In the genomic region with DNA sequence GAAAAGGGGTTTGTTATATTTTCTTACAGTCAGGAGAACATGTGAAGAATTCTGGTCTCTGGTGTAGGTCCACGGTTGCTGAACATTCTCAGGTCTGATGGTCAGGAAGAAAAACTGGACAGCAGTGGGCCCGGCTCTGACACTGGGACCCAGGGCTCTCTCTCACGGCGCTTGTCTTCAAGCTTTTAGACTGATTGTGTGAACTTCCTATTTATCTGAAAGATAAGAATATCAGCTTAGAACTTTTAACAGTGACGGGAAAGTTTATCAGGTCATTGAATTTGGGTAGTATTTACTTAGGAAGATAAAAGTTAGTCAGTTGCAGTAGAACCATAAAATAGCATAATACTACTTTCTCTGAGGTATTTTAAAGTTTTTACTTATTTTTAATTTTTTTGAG, we compare ENCODE assay signal across 33 mouse cellular contexts. TPM values are rescaled to one million over a fixed set of nuclear protein-coding genes. Genes with fewer than 3 reads are reported as not detected.
"Had no signal": no experiment of that assay in that cellular context is flagged by ENCODE, and none has a peak within 500 bp of the region (broad histone marks: within the 10 kb centered on the region; RNA-seq: fewer than 3 reads in every experiment).

No protein-coding gene starts in this region.

- DNase-seq: cerebellum, adult 2 months; cerebellum, adult 8-10 months; cerebellum, adult 9-10 months; cerebellum, adult 9-11 months; cerebellum, postnatal 10 days; cerebellum, postnatal 14 days; cerebellum, postnatal 25 days; cerebellum, postnatal 36 days; embryo, embryonic 11 days; forebrain, postnatal 0 days; gastrocnemius, adult 2 months; gastrocnemius, postnatal 10 days; gastrocnemius, postnatal 14 days; gastrocnemius, postnatal 25 days; gastrocnemius, postnatal 36 days; heart, adult 18-20 months; heart, adult 2 months had no signal

- H3K4me1 ChIP-seq: embryonic facial prominence, embryonic 12.5 days; embryonic facial prominence, embryonic 15.5 days; forebrain, embryonic 13.5 days had no signal

- H3K36me3 ChIP-seq: embryonic facial prominence, embryonic 10.5 days; embryonic facial prominence, embryonic 12.5 days; forebrain, embryonic 12.5 days had no signal

- H3K9ac ChIP-seq: embryonic facial prominence, embryonic 12.5 days; embryonic facial prominence, embryonic 13.5 days; embryonic facial prominence, embryonic 15.5 days; forebrain, embryonic 12.5 days; forebrain, embryonic 13.5 days; forebrain, embryonic 15.5 days; forebrain, postnatal 0 days had no signal

- ATAC-seq: forebrain, embryonic 13.5 days; forebrain, embryonic 14.5 days; forebrain, embryonic 15.5 days; forebrain, embryonic 16.5 days; forebrain, postnatal 0 days had no signal

- H3K9me3 ChIP-seq: embryonic facial prominence, embryonic 10.5 days; embryonic facial prominence, embryonic 12.5 days; embryonic facial prominence, embryonic 13.5 days; embryonic facial prominence, embryonic 15.5 days; forebrain, embryonic 10.5 days; forebrain, embryonic 12.5 days; forebrain, embryonic 13.5 days; forebrain, embryonic 15.5 days had no signal

- H3K4me3 ChIP-seq: embryonic facial prominence, embryonic 10.5 days; embryonic facial prominence, embryonic 12.5 days; embryonic facial prominence, embryonic 13.5 days; embryonic facial prominence, embryonic 15.5 days; erythroblast, embryonic 14.5 days; forebrain, embryonic 10.5 days; forebrain, embryonic 12.5 days; forebrain, embryonic 13.5 days; forebrain, embryonic 15.5 days; gastrocnemius, adult 2 months; heart, adult 2 months had no signal

- H3K4me2 ChIP-seq: embryonic facial prominence, embryonic 12.5 days; embryonic facial prominence, embryonic 13.5 days; embryonic facial prominence, embryonic 15.5 days; forebrain, embryonic 12.5 days; forebrain, embryonic 13.5 days; forebrain, embryonic 15.5 days had no signal

- H3K27ac ChIP-seq: embryonic facial prominence, embryonic 10.5 days; embryonic facial prominence, embryonic 12.5 days; embryonic facial prominence, embryonic 13.5 days; embryonic facial prominence, embryonic 15.5 days; forebrain, embryonic 10.5 days; forebrain, embryonic 12.5 days; forebrain, embryonic 13.5 days; forebrain, embryonic 15.5 days; gastrocnemius, adult 2 months; heart, adult 2 months had no signal

- H3K27me3 ChIP-seq: embryonic facial prominence, embryonic 12.5 days; embryonic facial prominence, embryonic 13.5 days; embryonic facial prominence, embryonic 15.5 days; forebrain, embryonic 12.5 days; forebrain, embryonic 13.5 days; forebrain, embryonic 15.5 days had no signal

RNA-seq across cellular contexts. Expression of a gene that starts 18.5 kb away (rescaled TPM):
- total RNA-seq: common myeloid progenitor, adult 5-6 weeks; forebrain, postnatal 0 days; gastrocnemius, adult 18-20 months; gastrocnemius, adult 2 months; gastrocnemius, adult 8-10 months; gastrocnemius, postnatal 10 days; gastrocnemius, postnatal 14 days; gastrocnemius, postnatal 25 days; gastrocnemius, postnatal 36 days; gastrocnemius, postnatal 4 days; granulocyte monocyte progenitor cell, adult 5-6 weeks; heart, adult 2 months had no signal
- polyA plus RNA-seq: erythroblast, embryonic 14.5 days; forebrain, embryonic 14.5 days; forebrain, embryonic 15.5 days had no signal

RNA-seq across cellular contexts. Expression of a gene that starts 45.8 kb away (rescaled TPM):
- total RNA-seq: common myeloid progenitor, adult 5-6 weeks; granulocyte monocyte progenitor cell, adult 5-6 weeks had no signal
- polyA plus RNA-seq: erythroblast, embryonic 14.5 days had no signal
